ENCODE assay signal across 8 mouse cellular contexts in genomic region chr1:90999911-91000601, GRCm38 (mm10). TPM values are rescaled to one million over a fixed set of nuclear protein-coding genes. Genes with fewer than 3 reads are reported as not detected.
DNase-seq lines count a peak whose midpoint lies in the region; ATAC-seq and TF ChIP-seq lines count a peak whose summit lies in the region.

No protein-coding gene starts in this region.

- H3K79me2 ChIP-seq in myocyte (ENCODE audit: control insufficient read depth, insufficient read depth) = peaks cover 62% of the 10 kb centered on the region

- H3K9ac ChIP-seq in kidney, embryonic 16.5 days (replicated peaks; ENCODE audit: low read length) = 0 out of 2 replicates have a peak overlapping the region, but pooled peaks have one; percentile 24
- H3K9ac ChIP-seq in forebrain, embryonic 12.5 days = no peak overlapping the region
- peak overlapping the region; percentile 77 for H3K9ac ChIP-seq in hindbrain, embryonic 16.5 days (ENCODE audit: low read depth, low read length)

- no peak for TF ChIP-seq POLR2A in myocyte (IDR thresholded peaks at IDR 0.05; ENCODE audit: insufficient read length, low read depth)

- ATAC-seq in kidney, embryonic 16.5 days (ENCODE audit: low FRiP score, low TSS enrichment) = no peak
- ATAC-seq in forebrain, embryonic 12.5 days (ENCODE audit: low FRiP score) = no peak
- no peak for ATAC-seq in hindbrain, embryonic 16.5 days
- ATAC-seq in erythroid progenitor cell, adult 5-6 weeks (replicated peaks; ENCODE audit: low FRiP score, poor library complexity, severe bottlenecking) = no peak
- ATAC-seq in cerebellum, adult (ENCODE audit: insufficient number of reproducible peaks, low FRiP score, low TSS enrichment) = no peak

- peaks cover 7% of the 10 kb centered on the region; the same call in 1 of the 2 replicates for H3K9me3 ChIP-seq in kidney, embryonic 16.5 days (ENCODE audit: low read length)
- no peaks in the 10 kb centered on the region for H3K9me3 ChIP-seq in forebrain, embryonic 12.5 days
- H3K9me3 ChIP-seq in hindbrain, embryonic 16.5 days (ENCODE audit: control insufficient read depth, low read length) = no peaks in the 10 kb centered on the region

- H3K4me3 ChIP-seq in kidney, embryonic 16.5 days (ENCODE audit: low read length) = peak overlapping the region; percentile 72; the same call in 1 of the 2 replicates
- peak overlapping the region; percentile 70 for H3K4me3 ChIP-seq in forebrain, embryonic 12.5 days (replicated peaks)
- peak overlapping the region; percentile 91 for H3K4me3 ChIP-seq in hindbrain, embryonic 16.5 days (ENCODE audit: low read length)
- peak overlapping the region; percentile 84 for H3K4me3 ChIP-seq in myocyte

- H3K4me2 ChIP-seq in kidney, embryonic 16.5 days (replicated peaks; ENCODE audit: low read depth, low read length) = peak overlapping the region; percentile 100
- peak overlapping the region; percentile 97 for H3K4me2 ChIP-seq in forebrain, embryonic 12.5 days
- H3K4me2 ChIP-seq in hindbrain, embryonic 16.5 days (ENCODE audit: low read length) = peak overlapping the region; percentile 96
- H3K4me2 ChIP-seq in myocyte (ENCODE audit: low read depth) = peak overlapping the region; percentile 95

- H3K27me3 ChIP-seq in kidney, embryonic 16.5 days (ENCODE audit: insufficient read depth, low read length) = no peaks in the 10 kb centered on the region
- peaks cover 15% of the 10 kb centered on the region for H3K27me3 ChIP-seq in forebrain, embryonic 12.5 days
- H3K27me3 ChIP-seq in hindbrain, embryonic 16.5 days (replicated peaks; ENCODE audit: control insufficient read depth, insufficient read depth, low read length) = 0 out of 2 replicates have a peak, but pooled peaks cover 2% of the 10 kb centered on the region
- no peaks in the 10 kb centered on the region for H3K27me3 ChIP-seq in myocyte (ENCODE audit: control insufficient read depth, insufficient read depth, insufficient read length)

- H3K36me3 ChIP-seq in kidney, embryonic 16.5 days (ENCODE audit: insufficient read depth, low read length) = no peaks in the 10 kb centered on the region
- H3K36me3 ChIP-seq in forebrain, embryonic 12.5 days (replicated peaks) = no peaks in the 10 kb centered on the region
- no peaks in the 10 kb centered on the region for H3K36me3 ChIP-seq in hindbrain, embryonic 16.5 days (ENCODE audit: control insufficient read depth, insufficient read depth, low read length)
- no peaks in the 10 kb centered on the region for H3K36me3 ChIP-seq in myocyte (ENCODE audit: control insufficient read depth, insufficient read depth)

- H3K4me1 ChIP-seq in kidney, embryonic 16.5 days (ENCODE audit: insufficient read depth, low read length) = peaks cover 14% of the 10 kb centered on the region; the same call in 1 of the 2 replicates
- H3K4me1 ChIP-seq in forebrain, embryonic 12.5 days = peaks cover 22% of the 10 kb centered on the region
- peaks cover 13% of the 10 kb centered on the region for H3K4me1 ChIP-seq in hindbrain, embryonic 16.5 days (ENCODE audit: control insufficient read depth, insufficient read depth, low read depth, low read length)

- WGBS in kidney, embryonic 16.5 days = 62% methylated on average over 10 of the region's 10 CpGs
- WGBS in forebrain, embryonic 12.5 days = 76% methylated on average over 10 of the region's 10 CpGs
- WGBS in hindbrain, embryonic 16.5 days = 63% methylated on average over 10 of the region's 10 CpGs

- no peak overlapping the region for H3ac ChIP-seq in myocyte (ENCODE audit: control insufficient read depth, insufficient read length)

- no peak for DNase-seq in kidney, postnatal 25 days
- no peak for DNase-seq in layer of hippocampus, adult 9-10 months (ENCODE audit: low spot score)

- H3K27ac ChIP-seq in kidney, embryonic 16.5 days (ENCODE audit: low read length) = no peak overlapping the region
- H3K27ac ChIP-seq in forebrain, embryonic 12.5 days = no peak overlapping the region
- H3K27ac ChIP-seq in hindbrain, embryonic 16.5 days (ENCODE audit: low read depth, low read length) = no peak overlapping the region

TF ChIP-seq in myocyte, 11 proteins besides CTCF, POLR2A, EP300 and RAD21:
- TF ChIP-seq CEBPB (IDR thresholded peaks at IDR 0.05; ENCODE audit: insufficient read depth, poor library complexity, severe bottlenecking) = no peak
- no peak for TF ChIP-seq SRF (IDR thresholded peaks at IDR 0.05; ENCODE audit: control insufficient read depth, insufficient read length, low read depth)
- no peak for TF ChIP-seq TCF12 (IDR thresholded peaks at IDR 0.05; ENCODE audit: insufficient read depth, poor library complexity, severe bottlenecking)
- TF ChIP-seq MYOG (IDR thresholded peaks at IDR 0.05; ENCODE audit: control insufficient read depth in 1 of 3, insufficient read depth in 1 of 3, insufficient read length in 2 of 3, low read depth in 2 of 3) = peak in 1 of 3 experiments; percentile 45
- peak in 2 of 3 experiments; percentile 7 to 68 for TF ChIP-seq MYOD1 (IDR thresholded peaks at IDR 0.05; ENCODE audit: control insufficient read depth in 1 of 3, insufficient read length in 2 of 3, low read depth in 2 of 3)
TF ChIP-seq in myocyte: peak in this region for 2.

RNA-seq across cellular contexts. Expression of gene Lrrfip1, which starts 1.5 kb away (rescaled TPM):
- 45.9 and 50.8 TPM in 2 replicates for polyA plus RNA-seq in kidney, embryonic 16.5 days (2015; fragmentation: Nextera tagmentation; extraction: Ambion mirVana)
- polyA plus RNA-seq in forebrain, embryonic 12.5 days (2016; fragmentation: Nextera tagmentation; extraction: Ambion mirVana) = 19.6 and 19.9 TPM in 2 replicates
- polyA plus RNA-seq in hindbrain, embryonic 16.5 days (2015; fragmentation: Nextera tagmentation; extraction: Ambion mirVana) = 40.9 and 43.3 TPM in 2 replicates
- polyA plus RNA-seq in myocyte (2012; fragmentation: generic; extraction: Trizol) = 83.3 TPM
- total RNA-seq in erythroid progenitor cell, adult 5-6 weeks (2015; ENCODE audit: low replicate concordance) = 21.0 and 28.1 TPM in 2 replicates
- total RNA-seq in erythroid progenitor cell, adult 5-6 weeks (2017; ENCODE audit: low replicate concordance) = 17.1 and 22.1 TPM in 2 replicates

RNA-seq across cellular contexts. Expression of gene Rab17, which starts 30.6 kb away (rescaled TPM):
- polyA plus RNA-seq in kidney, embryonic 16.5 days (2015; fragmentation: Nextera tagmentation; extraction: Ambion mirVana) = 10.8 and 12.0 TPM in 2 replicates
- 0.21 TPM in 1 of 2 replicates, not detected in the other for polyA plus RNA-seq in forebrain, embryonic 12.5 days (2016; fragmentation: Nextera tagmentation; extraction: Ambion mirVana)
- 0.36 TPM in 1 of 2 replicates, not detected in the other for polyA plus RNA-seq in hindbrain, embryonic 16.5 days (2015; fragmentation: Nextera tagmentation; extraction: Ambion mirVana)
- not detected for polyA plus RNA-seq in myocyte (2012; fragmentation: generic; extraction: Trizol)
- not detected in 2 replicates for total RNA-seq in erythroid progenitor cell, adult 5-6 weeks (2015; ENCODE audit: low replicate concordance)
- total RNA-seq in erythroid progenitor cell, adult 5-6 weeks (2017; ENCODE audit: low replicate concordance) = not detected in 2 replicates

RNA-seq across cellular contexts. Expression of gene Prlh, which starts 47.1 kb away (rescaled TPM):
- not detected in 2 replicates for polyA plus RNA-seq in kidney, embryonic 16.5 days (2015; fragmentation: Nextera tagmentation; extraction: Ambion mirVana)
- polyA plus RNA-seq in forebrain, embryonic 12.5 days (2016; fragmentation: Nextera tagmentation; extraction: Ambion mirVana) = not detected in 2 replicates
- not detected in 2 replicates for polyA plus RNA-seq in hindbrain, embryonic 16.5 days (2015; fragmentation: Nextera tagmentation; extraction: Ambion mirVana)
- not detected for polyA plus RNA-seq in myocyte (2012; fragmentation: generic; extraction: Trizol)
- total RNA-seq in erythroid progenitor cell, adult 5-6 weeks (2015; ENCODE audit: low replicate concordance) = not detected in 2 replicates
- not detected in 2 replicates for total RNA-seq in erythroid progenitor cell, adult 5-6 weeks (2017; ENCODE audit: low replicate concordance)
